Mouse (Mus musculus) liver, adult 2 months (tissue): ENCODE results near the gene Klhl23. TPM values are rescaled to one million over a fixed set of nuclear protein-coding genes. Genes with fewer than 3 reads are reported as not detected.
"Not testable (repeated sequence)": the region's sequence is repeated elsewhere in the genome, so short reads cannot be mapped to it uniquely, and the experiment has no call there.

Experiments
- DNase-seq: peaks from one replicate; pipeline ENCODE4 v3.0.0-alpha.2; 2011; ENCODE audit warnings: low read depth, low spot score; ENCODE audit errors: extremely low read depth
- H3K27ac ChIP-seq: fragments of 200-500 bp; replicated peaks from 2 replicates; pipeline ENCODE4 v1.5.1; 2012; ENCODE audit warnings: low read depth, mild to moderate bottlenecking, control low read depth, inconsistent platforms, low read length; ENCODE audit not compliant: insufficient read depth
- H3K27me3 ChIP-seq: fragments of 200-500 bp; 2 replicates; pipeline ENCODE4 v1.6.1; 2012; ENCODE audit warnings: mild to moderate bottlenecking, moderate library complexity, low read length, inconsistent platforms; ENCODE audit not compliant: control insufficient read depth, insufficient read depth
- H3K36me3 ChIP-seq: fragments of 200-500 bp; 2 replicates; pipeline ENCODE4 v1.6.1; 2012; ENCODE audit warnings: low read length, inconsistent platforms; ENCODE audit not compliant: control insufficient read depth, insufficient read depth
- H3K4me1 ChIP-seq: fragments of 200-500 bp; 2 replicates; pipeline ENCODE4 v1.6.1; 2011; ENCODE audit warnings: low read length; ENCODE audit not compliant: control insufficient read depth, insufficient read depth
- H3K4me3 ChIP-seq: fragments of 200-500 bp; 2 replicates; pipeline ENCODE4 v1.5.1; 2011; ENCODE audit warnings: low read depth, mild to moderate bottlenecking, control low read depth, low read length, moderate library complexity; ENCODE audit not compliant: insufficient read depth
- H3K79me2 ChIP-seq: fragments of 200-500 bp; 2 replicates; pipeline ENCODE4 v1.6.1; 2012; ENCODE audit warnings: inconsistent platforms, mild to moderate bottlenecking, low read length, moderate library complexity; ENCODE audit not compliant: control insufficient read depth, insufficient read depth
- H3K9ac ChIP-seq: fragments of 200-500 bp; 2 replicates; pipeline ENCODE4 v1.6.1; 2012; ENCODE audit warnings: low read depth, mild to moderate bottlenecking, control low read depth, inconsistent platforms, low read length
- CTCF ChIP-seq: fragments of 200-500 bp; IDR thresholded peaks from 2 replicates; pipeline ENCODE4 v1.5.1; 2011; ENCODE audit warnings: low read depth, low read length, control low read depth
- POLR2A ChIP-seq: fragments of 200-500 bp; IDR thresholded peaks from 2 replicates; pipeline ENCODE4 v1.6.1; 2011; ENCODE audit warnings: low read length, control low read depth; ENCODE audit not compliant: insufficient read depth; ENCODE audit errors: extremely low read depth
- WGBS: fragments of 180-500 bp; shearing (Covaris S2); methylation state at CpG from one replicate; pipeline ENCODE4 v1.1.7; 2018; 5-methylcytosine and 5-hydroxymethylcytosine counted together
- polyA plus RNA-seq: library from polyadenylated mRNA; depleted of rRNA; stranded (reverse); fragments of >200 nt; gene quantifications from 2 replicates; pipeline ENCODE4 v1.2.3, GENCODE M21; 2012
- total RNA-seq: library from RNA; depleted of rRNA; stranded (reverse); fragments of >200 nt; gene quantifications from 2 replicates; pipeline ENCODE4 v1.2.3, GENCODE M21; 2014

Klhl23 gene
- total and polyA plus RNA-seq, 2 experiments, result 0.46 to 1.5 TPM

DNA sequence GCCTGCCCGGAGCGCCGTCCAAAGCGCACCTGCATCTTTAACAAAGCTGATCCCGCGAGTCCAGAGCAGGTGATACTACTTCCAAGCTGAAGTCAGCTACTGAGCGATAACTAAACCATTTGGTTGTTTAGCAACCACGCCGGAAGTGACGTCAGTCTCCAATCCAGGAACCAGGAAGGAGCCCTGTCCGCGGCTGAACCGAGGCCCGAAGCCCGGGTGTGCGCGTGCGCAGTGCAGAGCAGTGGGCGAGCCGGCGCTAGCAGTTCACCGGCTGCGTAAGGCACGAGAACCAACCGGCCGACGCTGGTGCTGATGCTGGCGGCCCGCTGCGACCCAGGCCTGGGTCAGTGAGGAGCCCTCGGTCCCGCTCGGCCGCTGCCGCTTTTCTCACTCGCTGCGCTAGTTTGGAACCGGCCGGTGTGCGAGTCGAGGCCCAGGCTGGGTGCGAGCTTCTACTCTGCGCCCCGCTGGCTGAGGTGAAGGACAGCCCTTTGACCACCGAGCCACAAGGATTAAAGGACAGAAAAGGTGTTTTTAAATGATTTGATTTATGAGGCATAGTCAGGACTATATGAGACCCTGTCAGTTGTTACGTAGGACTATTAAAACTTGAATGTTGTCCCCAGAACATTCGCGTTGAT lies 32.2 kb upstream of the Klhl23 start, which contains the start of the genes Ccdc173 and Phospho2:
Ccdc173 (minus strand) TSS at position 147 of the 641 bp plus-strand sequence.
Phospho2 (plus strand) TSS at position 195 of the 641 bp plus-strand sequence.
- peak within 1 kb of the TSS; percentile 56 for H3K27ac ChIP-seq
- peak; percentile 97 for DNase-seq
- H3K4me3 ChIP-seq, result peak within 1 kb of the TSS; percentile 70
- H3K4me1 ChIP-seq, result peaks cover 2% of the 10 kb centered on the region; the same call in 1 of the 2 replicates
- H3K9ac ChIP-seq, result peak within 1 kb of the TSS; percentile 78
- TF ChIP-seq POLR2A, result peak; percentile 74; the same call in 1 of the 2 replicates
- no peak for TF ChIP-seq CTCF
- H3K79me2 ChIP-seq, result no peaks in the 10 kb centered on the region
- peaks cover 19% of the 10 kb centered on the region for H3K36me3 ChIP-seq
- 1% methylated on average over 48 of the region's 48 CpGs for WGBS
- no peaks in the 10 kb centered on the region for H3K27me3 ChIP-seq

DNA sequence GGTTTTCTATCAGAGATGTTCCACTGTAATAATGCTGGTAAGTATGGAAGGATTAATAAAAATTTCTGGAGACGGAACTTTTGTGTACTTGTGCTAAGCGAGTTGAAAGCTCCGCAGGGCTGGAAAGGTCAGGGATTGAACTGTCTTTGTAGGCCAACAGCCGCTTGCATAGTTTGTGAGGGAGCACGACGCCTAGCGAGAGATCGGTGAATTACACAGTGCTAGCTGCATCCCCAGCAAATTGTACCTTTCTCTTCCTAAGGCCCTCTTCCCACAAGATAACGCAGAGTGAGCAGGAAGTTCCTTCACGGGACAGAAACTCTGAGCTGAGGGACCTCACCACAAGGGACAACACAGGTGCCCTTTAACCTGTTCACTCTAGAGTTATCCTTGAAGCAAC lies 31.5 kb upstream of the Klhl23 start:
- Histone ChIP-seq H3K9ac (no peak overlapping the region), H3K79me2 (no peaks in the 10 kb centered on the region), H3K27ac (no peak overlapping the region), H3K36me3 (peaks cover 25% of the 10 kb centered on the region), H3K4me3 (peak overlapping the region; percentile 70), H3K4me1 (peaks cover 2% of the 10 kb centered on the region; the same call in 1 of the 2 replicates), H3K27me3 (no peaks in the 10 kb centered on the region)
- under 1% methylated on average over 10 of the region's 10 CpGs for WGBS
- TF ChIP-seq CTCF (peak; percentile 91), POLR2A (no peak)
- DNase-seq, result peak; percentile 88

DNA sequence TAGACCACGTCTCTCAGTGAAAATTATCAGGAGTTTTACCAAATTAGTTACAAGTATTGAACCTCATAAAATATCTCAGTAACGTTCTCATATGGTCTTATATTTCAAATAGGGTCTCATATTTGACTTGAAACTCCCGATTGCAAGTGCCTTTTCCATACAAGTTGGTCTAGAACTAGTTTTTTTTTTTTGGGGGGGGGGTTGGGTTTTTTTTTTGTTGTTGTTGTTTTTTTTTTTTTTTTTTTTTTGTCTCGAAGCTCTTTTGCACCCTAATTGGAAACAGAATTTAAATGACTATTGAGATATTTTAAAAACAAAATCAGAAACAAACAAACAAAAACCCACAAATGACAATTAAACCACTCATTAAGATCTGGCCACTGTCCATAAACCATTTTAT lies 31.0 kb upstream of the Klhl23 start:
- DNase-seq, result no peak
- H3K27me3 ChIP-seq, result no peaks in the 10 kb centered on the region
- no peak overlapping the region for H3K4me3 ChIP-seq
- peaks cover 2% of the 10 kb centered on the region; the same call in 1 of the 2 replicates for H3K4me1 ChIP-seq
- no peak overlapping the region for H3K27ac ChIP-seq
- H3K36me3 ChIP-seq, result peaks cover 30% of the 10 kb centered on the region
- no peak overlapping the region for H3K9ac ChIP-seq
- 68% methylated on average over 4 of the region's 4 CpGs for WGBS
- TF ChIP-seq CTCF (no peak), POLR2A (no peak)
- no peaks in the 10 kb centered on the region for H3K79me2 ChIP-seq

- H3K4me3 ChIP-seq, result peak overlapping the region; percentile 50; the same call in 1 of the 2 replicates
- H3K27me3 ChIP-seq, result no peaks in the 10 kb centered on the region
- no peaks in the 10 kb centered on the region for H3K79me2 ChIP-seq
- DNase-seq, result peak; percentile 29
- no peak overlapping the region for H3K27ac ChIP-seq
- 60% methylated on average over 5 of the region's 5 CpGs for WGBS
- 0 out of 2 replicates have a peak, but pooled peaks have one; percentile 11 for TF ChIP-seq POLR2A
- TF ChIP-seq CTCF, result peak; percentile 90
- H3K4me1 ChIP-seq, result no peaks in the 10 kb centered on the region
- peak overlapping the region; percentile 32; the same call in 1 of the 2 replicates for H3K9ac ChIP-seq
- no peaks in the 10 kb centered on the region for H3K36me3 ChIP-seq
Observed at GRCm38 (mm10) chr2:69802911-69803312, 18.8 kb upstream of the Klhl23 start.

DNA sequence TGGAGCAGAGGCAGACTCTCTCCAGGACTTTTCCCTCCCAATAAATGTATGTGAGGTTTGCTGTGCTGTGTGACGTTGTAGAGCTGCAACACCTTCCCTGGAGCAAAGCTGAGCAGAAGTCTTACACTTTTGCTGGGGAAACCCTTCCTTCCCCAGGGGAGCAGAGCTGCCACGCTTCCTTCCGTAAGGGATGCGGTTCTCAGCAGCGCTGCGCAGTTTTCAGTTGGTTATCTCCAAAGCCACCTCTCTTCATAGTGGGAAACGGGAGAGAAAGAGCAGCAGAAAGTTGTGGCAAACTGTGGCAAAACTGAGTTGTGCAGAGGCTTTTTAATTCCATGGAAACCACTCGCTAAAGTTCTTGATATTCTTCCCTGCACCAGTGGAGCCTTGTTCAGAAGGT lies 18.0 kb upstream of the Klhl23 start:
- Histone ChIP-seq H3K27me3 (no peaks in the 10 kb centered on the region), H3K36me3 (no peaks in the 10 kb centered on the region), H3K79me2 (no peaks in the 10 kb centered on the region), H3K4me1 (no peaks in the 10 kb centered on the region), H3K9ac (no peak overlapping the region), H3K4me3 (no peak overlapping the region), H3K27ac (no peak overlapping the region)
- no peak for TF ChIP-seq CTCF
- no peak for TF ChIP-seq POLR2A
- WGBS, result 84% methylated on average over 8 of the region's 8 CpGs
- DNase-seq, result no peak

GRCm38 (mm10) chr2:69804663-69805062 lies 17.1 kb upstream of the Klhl23 start:
- H3K79me2 ChIP-seq, H3K4me3 ChIP-seq, H3K4me1 ChIP-seq, H3K27me3 ChIP-seq, H3K36me3 ChIP-seq, DNase-seq, H3K27ac ChIP-seq, H3K9ac ChIP-seq: not testable (repeated sequence)
- 88% methylated on average over 9 of the region's 9 CpGs for WGBS
